Mouse (Mus musculus): ENCODE measurements around the gene Gsdma2.

GRCm38 (mm10) chr11:98693746-98694145, 47.2 kb downstream of the Gsdma2 start:
- TF ChIP-seq CTCF (IDR thresholded peaks at IDR 0.05; ENCODE audit: insufficient read depth, low read depth, low read length), result no peak
- no peak for TF ChIP-seq POLR2A (IDR thresholded peaks at IDR 0.05; ENCODE audit: insufficient read depth, low read depth, low read length)

All from olfactory bulb, adult 2 months (tissue).